Mouse (Mus musculus): ENCODE measurements around the gene Wnt5a.

Wnt5a gene

DNA sequence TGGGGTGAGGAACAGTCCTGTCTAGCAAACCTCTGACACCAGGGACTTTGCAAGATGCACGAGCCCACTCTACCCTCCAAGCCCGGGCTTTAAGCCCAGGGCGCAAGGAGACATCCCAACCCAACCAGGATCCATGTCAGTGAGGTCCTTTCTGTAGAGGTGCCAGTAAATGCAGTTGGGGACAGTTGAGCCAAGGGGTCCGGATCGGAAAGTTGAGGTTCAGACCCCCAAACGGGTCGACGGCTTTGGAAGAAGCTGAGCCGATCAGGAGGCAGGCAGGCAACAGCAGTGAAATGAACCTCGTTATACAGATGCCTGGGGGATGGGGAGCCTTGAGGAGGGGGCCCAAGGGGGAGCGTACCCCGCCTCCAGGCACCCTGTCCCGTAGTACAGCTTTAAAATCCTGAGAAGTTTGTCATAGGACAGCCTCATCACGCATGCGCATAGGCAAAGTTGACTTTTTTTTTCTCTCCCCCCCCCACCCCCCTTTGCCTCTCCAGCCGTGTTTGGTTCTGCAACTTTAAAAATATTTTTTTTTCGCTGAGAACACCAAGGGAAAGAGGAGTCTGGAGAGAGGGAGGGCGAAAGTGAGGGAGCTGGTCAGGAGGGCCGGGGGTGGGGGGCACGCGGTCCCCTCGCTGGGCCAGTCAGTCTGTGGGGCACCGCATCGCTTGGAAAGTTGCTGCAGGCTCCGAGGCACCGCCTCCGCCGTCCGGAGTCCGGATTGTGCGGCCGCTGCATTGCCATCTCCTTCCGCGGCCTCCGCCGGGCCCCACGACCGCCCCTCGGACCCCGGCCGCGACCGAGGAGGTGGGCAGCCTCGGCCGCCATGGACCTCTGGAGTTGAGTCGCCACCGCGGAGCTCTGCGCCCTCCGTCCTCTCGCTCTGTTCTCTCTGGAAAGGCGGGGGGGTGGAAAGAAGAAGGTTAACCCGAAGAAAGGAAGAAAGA, at the start of gene Wnt5a:
TSS of gene Wnt5a (plus strand) at position 650 of the 950 bp plus-strand sequence.
- DNase-seq = peak; percentile 93

DNA sequence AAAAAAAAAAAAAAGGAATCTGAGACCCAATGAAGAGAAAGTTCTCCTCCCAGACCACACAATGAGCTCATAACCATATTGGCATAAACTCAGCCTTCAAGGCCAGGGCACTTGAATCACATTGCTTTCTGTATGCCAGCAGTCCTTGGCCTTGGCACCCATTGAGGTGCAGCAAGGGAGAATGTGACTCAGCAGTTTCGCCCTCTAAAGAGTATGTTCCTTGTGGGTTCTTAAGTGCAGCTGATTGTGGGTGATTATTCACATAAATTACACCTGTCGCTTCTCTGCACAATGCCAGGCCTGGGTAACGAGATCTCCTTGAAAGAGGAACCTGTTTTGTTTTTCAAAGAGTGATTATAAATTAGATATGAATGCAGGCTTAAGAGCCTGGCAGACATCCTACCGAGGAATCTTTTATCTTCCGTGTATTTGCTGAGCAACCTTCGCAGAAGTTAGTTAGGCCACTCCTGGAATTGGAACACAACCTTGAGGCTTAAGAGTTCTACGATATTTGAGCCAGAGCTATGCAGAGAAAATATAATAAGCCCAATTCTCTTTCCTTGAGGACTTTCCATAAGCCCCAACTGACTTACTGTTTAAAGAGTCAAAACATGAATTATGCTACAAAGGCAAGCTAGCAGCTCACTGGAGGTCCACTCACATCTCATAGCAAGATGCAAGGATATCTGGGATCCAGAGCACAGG, 48.0 kb upstream of the Wnt5a start:
- peak; percentile 93 for DNase-seq

DNA sequence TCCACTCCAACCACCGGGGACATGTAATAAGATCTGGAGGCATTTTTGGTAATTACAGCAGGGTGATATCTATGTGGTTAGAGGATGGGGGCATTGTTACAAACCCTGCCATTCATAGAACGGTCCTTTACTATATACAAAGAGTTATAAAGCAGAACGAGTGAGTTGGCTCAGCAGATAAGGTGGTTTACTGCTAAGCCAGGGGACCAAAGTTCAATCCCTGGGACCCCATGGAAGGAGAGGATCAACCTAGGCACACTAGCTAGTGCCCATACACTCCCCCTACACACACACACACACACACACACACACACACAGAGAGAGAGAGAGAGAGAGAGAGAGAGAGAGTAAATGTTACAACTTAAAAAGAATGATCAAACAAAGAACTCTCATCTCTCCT, 47.1 kb upstream of the Wnt5a start:
- no peak for DNase-seq

DNA sequence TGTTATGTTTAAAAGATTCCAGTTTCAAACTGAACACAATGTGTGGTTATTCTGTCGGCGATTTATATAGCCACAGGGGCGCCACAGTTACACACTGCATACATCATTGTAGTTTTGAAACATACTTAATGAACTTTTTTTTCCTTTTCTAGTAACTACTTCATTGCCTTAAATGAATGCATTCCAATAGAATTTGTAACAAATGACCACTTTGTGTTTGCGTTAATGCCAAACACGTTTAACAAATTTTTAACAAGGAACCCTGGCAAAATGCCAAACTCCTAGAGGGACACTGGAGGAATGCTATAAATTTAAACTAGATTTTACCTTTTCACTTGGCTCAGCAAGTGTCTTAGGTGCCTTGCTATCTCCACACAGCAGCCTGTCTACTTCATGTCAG, 36.6 kb upstream of the Wnt5a start:
- no peak for DNase-seq

DNA sequence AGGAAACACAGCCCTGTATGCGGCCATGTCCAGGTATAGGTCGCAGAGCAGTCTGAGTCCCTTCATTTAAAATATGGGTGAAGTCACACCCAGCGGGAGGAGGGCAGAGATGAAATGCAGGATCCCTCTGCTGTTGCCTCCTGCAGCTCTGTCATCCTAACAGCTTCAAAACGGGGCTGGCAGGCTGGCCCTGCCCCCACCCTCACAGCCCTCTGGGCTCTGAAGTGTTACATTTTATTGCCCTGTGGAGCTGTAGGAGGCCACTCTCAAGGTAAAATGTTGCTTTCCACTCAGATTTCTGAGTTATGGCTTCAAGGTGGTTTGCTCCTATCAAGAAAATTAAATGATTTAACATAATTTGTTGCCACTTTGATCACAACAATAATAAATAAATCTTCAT, 34.9 kb upstream of the Wnt5a start:
- no peak for DNase-seq

DNA sequence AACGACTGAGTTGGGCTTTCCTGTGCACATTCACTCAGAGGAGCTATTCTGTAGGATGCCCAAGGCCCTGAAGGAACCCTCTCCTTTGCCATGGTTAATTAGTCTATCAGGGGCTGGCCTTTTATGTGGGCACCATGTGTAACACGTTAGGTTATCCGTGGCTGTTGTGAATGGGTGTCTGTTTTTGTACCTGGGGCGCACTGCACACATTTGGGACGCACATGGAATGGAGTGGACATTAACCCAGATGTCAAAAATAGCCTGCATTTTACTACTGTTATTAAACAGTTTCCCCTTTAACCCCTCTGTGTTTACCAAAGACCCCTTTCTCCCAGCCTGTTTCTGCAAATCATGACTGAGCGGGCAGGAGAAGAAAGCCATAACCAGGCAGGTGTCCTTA, 34.3 kb upstream of the Wnt5a start:
- no peak for DNase-seq

DNA sequence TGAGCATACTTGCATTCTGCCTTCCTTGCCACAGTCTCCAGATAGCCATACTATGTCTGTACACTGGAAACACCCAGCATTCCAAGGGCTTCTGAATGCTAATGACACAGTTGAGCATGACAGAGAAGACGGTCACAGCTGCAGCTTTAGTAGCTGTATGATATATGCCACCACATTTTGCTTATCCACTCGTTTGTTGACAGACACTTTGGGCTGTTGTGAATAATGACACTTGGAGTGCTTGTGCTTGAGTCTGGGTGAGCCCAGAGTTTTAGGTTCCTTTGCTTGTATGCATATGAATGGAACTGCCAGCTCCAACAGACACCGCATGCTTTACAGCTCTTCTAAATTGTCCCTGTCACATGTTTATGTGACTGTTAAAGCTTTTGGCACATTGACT, 29.5 kb upstream of the Wnt5a start:
- no peak for DNase-seq

DNA sequence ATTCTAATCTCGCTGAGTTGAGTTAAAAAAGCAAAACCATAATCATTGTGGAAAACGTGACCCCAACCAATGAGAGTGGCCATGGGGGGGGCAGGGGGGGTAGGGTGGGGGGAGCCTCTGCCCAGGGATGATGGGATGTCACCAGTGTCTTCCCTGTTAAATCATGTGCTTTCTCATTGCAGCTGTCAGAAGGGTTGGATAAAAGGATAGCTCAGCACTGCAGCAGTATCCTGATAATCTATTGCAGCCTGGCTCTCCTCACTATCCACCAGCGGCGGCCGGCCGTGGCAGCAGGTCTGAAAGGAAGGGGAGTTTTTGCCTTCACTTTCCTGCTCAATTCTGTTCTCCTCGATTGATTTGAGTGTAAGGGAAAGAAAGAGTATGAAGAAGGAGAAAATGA, 29.1 kb upstream of the Wnt5a start:
- DNase-seq = no peak

DNA sequence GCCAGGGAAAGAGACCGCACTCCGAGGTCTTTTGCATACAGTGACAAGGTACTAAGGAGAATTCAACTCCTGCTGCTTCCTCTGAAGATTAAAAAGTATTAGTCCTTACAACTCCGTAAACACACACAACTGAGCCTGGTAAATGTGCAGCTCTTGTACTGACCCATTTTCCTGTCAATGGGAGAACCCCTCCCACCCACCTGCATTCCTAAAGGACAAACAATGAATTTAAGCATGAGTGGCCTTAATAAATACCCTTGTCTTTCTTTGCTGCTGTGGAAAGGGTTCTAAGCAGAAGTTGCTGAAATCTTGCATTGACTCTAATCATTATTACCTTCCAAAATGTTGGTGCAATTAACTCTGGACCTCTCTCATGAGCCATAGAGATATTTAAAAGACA, 27.8 kb upstream of the Wnt5a start:
- DNase-seq = no peak

DNA sequence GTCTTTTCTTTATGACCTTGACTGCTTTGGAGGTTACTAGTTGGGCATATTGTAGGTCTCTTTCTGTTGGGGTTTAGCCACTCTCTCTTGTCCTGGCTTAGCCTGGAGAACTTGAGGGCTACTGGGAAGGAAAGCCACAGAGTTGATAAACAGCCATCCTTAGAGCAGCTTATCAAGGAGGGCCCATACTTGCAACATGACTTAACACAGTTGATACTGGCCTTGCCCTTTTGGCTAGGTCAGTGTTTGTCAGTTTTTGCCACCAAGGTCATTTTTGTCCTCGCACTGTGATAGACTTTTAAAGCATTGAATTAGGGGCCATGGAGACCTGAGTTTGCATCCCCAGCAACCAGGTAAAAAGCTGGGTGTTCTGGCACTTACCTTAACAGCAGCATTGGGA, 23.7 kb upstream of the Wnt5a start:
- no peak for DNase-seq

DNA sequence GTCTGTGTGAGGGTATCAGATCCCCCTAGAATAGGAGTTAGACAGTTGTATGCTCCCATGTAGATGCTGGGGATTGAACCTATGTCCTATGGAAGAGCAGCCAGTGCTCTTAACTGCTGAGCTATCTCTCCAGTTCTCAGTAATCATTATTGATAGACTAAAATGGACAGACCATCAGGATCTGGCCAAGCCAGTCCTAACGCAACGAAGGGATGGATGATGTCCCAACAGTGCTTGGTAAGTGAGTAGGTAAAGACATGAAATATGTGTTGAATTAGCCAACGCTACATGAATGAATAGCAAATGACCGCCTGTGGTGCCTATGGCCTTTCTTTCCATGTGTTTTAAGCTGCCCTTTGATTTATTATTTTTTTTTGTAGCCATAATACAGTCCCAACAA, 10.7 kb upstream of the Wnt5a start:
- DNase-seq = peak; percentile 52

DNA sequence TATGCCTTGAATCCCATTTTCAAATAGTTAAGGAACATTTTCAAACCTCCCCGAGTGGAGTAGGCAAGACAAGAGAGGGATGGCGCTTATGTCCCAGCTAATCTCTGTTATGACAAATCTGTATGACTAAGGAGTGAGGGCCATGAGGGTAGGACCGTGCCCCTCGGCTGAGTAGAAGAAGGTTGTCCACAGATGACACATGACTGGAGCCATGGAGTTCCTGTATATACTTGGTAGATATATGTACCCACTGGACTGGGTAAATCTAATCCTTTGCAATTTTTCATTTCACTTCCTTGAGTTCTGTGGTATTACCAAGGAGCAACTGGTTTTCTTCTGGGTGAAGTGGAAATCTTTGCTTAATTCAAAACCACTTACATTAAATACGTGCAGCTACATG, 10.3 kb upstream of the Wnt5a start:
- DNase-seq = peak; percentile 56

DNA sequence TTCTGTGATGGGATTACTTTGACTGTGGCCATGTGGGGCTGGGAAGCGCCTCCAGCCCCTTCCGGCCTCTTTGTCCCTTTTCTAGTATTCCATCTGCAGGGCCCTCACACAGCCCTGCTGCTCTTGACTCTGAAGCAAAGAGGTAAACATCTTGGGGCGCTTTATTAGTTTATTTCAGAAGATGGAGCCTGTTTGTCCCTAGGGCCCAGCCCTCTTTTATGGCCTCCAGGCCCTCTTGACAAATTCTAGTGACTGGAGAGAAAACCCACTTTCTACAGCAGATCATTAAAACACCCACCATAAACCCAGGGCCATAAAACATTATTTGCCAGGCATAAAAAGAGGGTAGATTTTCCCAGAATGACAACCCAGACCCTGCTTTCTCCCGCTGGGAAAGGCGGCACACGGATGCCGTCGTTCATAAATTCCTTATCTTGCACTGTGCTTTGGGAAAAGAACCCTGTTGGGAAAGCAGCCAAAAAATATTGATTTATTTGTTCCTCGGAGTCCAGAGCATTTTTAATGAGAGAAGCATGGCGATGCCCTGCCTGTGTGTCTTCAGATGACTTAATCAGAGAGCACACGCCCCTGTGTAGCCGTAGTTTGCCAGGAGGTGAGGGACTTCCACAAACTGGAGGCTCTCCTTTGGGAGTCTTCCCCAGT, 3.2 kb upstream of the Wnt5a start:
- peak; percentile 55 for DNase-seq

DNA sequence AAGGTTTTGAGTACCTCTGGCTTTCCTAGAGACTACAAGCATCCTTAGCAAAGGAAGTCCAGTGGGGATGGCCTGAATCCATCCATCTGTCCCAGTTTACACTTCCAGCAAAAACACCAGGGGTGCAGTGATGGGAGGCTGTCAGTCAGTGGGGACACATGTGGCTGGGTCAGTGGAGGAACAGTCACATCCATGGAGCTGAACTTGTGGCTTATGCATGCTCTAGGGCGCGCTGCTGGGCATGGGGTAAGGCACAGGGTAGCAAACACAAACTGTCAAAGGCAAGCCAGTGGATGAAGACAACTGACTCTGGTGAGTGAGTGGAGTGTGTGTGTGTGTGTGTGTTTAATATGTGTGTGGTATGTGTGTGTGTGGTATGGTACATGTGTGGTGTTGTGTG, 1.3 kb upstream of the Wnt5a start:
- DNase-seq = peak; percentile 85

DNA sequence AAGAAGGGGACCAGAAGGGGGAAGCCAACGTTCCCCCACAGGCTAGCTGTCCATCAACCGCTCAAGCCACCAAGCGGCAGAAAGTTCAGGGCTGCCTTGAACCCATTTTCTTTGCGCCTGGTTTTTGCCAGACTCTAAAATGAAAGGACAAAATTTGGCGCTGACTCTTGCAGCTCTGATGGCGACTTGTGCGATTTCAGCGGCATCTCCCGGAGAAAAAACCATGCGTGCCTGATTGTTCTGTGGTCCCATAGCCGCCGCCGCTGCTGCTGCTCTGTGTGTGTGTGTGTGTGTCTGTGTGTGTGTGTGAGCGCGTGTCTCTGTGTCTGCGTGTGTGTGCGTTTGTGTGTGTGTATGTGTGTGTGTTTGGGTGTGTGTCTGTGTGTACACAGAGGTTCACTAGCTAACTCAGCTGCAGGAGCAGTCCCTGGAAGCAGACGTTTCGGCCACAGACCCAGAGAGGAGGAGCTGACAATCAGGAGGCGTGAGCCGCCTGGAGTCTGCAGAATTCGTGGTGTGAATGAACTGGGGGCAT, 568 bp downstream of the Wnt5a start:
- peak; percentile 92 for DNase-seq

DNA sequence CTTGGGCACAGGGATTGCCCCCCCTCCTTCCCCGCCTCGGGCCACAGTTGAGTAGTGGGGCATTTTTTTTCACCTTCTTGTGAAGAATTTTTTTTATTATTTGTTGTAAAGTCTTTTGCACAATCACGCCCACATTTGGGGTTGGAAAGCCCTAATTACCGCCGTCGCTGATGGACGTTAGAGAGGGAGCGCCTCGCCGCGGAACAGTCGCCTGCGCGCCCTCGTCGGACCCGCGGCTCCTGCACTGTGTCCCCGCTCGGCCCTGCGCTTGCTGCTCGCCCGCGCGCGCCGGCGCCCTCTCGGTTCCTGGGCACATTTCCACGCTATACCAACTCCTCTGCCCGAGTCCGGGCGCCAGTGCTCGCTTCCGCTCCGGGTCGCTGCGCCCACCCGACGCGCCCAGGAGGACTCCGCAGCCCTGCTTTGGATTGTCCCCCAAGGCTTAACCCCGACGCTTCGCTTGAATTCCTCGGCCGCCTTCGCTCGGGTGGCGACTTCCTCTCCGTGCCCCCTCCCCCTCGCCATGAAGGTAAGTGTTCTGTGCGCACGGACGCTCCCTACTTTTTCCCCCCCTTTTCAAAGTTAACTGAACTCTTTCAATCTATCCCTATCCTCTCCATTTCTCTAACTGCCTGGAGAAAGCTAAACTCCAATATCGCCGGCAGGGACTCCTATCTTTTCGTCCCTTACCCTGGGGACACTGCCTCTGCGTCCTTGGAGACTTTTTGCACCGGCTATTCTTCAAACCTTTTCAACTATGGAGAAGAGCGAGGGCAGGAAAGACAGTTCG, 1.2 kb downstream of the Wnt5a start:
- DNase-seq = peak; percentile 87

DNA sequence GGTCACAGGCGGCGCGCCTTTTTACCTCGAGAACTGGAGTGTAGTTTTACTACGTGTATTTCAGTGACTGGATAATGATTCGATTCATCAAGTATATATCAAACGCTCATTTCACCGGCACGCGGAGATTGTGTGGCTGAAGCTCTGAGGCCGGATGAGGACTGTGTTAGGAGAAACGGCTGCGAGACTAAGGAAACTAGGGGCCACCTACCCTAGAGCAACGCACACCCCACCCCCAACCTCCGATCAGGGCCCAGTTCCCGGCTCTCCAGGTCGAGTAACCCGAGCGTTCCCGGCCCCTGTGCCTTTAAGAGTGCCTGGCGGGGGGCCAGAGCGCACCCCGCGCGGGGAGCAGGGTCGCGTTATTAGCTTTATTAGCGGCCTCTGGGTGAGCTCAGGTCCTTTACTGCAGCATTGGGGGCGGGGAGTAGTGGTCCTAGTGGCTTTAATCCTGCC, 1.9 kb downstream of the Wnt5a start:
- DNase-seq = peak; percentile 96

DNA sequence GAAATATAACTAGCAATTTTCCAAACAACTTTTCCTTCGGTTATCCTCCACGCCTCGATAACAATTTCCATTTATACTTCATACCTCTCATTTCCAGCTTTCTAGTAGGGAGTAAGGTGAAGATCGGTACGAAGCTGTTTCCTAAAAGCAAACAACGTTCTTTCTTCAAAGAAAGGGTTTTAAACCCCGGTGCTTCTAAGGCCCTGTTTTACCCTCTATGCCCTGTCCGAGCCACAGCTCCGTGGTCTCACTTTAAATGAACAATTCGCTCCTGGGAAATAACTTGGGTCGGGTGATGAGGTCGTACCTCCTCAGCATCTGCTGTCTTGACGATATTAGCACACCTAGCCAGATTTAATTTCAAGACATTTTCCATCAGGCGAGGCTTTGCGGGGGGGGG, 2.5 kb downstream of the Wnt5a start:
- DNase-seq = no peak

DNA sequence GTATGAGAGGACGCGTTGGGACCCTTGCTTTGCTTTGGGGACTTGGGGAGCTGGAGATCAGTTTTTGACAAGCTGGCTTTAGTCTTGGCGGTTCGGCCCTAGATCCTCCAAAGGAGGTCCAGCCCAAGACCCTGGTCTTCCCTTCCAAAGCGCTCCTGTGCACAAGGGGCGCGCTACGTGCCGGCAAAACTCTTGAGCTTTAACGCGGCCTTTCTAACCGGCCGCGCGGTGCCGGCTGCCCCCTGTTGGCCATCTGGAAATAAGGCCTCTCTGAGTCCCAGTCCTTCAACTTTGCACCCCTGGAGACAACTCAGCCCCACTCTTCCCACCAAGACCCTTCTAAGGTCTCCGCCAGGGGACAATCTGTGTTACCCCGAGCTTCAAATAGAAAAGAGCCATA, 2.9 kb downstream of the Wnt5a start:
- DNase-seq = peak; percentile 90

DNA sequence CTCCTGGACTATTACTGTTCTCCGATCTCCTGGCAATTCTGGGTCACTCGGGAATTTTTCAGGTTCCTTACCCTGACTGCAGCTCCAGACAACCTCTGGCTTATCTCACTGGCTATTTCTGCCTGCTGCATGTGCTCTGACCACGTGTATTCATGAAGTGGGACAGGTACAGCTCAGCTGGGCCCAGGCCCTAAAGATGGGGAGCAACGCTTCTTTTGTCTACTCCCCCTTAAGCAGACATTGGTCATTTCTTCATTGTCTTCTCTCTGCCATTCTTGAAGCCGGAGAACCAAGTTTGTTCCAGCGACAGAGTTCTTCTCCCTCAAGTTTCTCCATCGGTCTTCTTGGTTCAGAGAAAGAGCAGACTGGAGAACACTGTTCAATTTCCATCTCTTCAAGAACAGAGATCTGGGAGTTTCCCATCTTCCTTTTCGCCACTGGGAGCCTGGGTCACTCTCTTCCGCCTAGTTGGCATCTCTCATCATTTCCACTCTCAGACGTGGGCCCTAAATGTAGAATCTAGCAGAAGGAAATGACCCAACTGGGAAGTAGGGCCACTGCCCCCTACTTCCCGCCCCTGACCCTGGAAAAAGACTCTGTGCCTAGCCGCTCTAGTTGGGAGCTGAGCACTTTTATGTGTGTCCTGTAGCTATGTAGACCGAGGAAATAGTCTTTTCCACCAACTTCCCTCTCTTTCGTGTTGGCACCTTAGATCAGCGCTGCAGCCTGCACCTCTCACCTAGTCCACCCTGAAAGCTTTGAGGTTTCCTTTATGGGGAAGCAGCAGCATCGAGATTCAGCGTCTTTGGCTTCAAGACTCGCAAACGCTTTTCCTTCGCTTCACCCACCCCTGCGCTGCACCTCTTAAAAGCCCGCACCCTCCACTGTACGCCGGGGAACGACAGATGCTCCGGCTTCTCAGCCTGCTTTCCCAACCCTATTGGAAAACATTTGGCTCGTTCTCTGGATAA, 4.0 kb downstream of the Wnt5a start:
- DNase-seq = peak; percentile 74
